In genomic region chr4:118274521-118274920, GRCm38 (mm10) we compare ENCODE assay signal across 13 mouse cellular contexts. TPM values are rescaled to one million over a fixed set of nuclear protein-coding genes. Genes with fewer than 3 reads are reported as not detected.
DNase-seq lines count a peak whose midpoint lies in the region; ATAC-seq lines count a peak whose summit lies in the region.
"Had no signal": no experiment of that assay in that cellular context is flagged by ENCODE, and none has a peak within 500 bp of the region (broad histone marks: within the 10 kb centered on the region; RNA-seq: fewer than 3 reads in every experiment).

No protein-coding gene starts in this region.

- no peaks in the 10 kb centered on the region for H3K27me3 ChIP-seq in liver, embryonic 11.5 days (replicated peaks; ENCODE audit: control insufficient read depth, insufficient read depth, low read length)
- H3K27me3 ChIP-seq in liver, embryonic 12.5 days (replicated peaks), result no peaks in the 10 kb centered on the region
- no peaks in the 10 kb centered on the region for H3K27me3 ChIP-seq in embryonic facial prominence, embryonic 15.5 days
- H3K27me3 ChIP-seq in intestine, embryonic 16.5 days (replicated peaks; ENCODE audit: control insufficient read depth, insufficient read depth, low read length), result no peaks in the 10 kb centered on the region
- H3K27me3 ChIP-seq in neural tube, embryonic 15.5 days (replicated peaks), result no peaks in the 10 kb centered on the region

- 76% methylated on average over 7 of the region's 7 CpGs for WGBS in liver, embryonic 11.5 days
- 62% methylated on average over 7 of the region's 7 CpGs for WGBS in liver, embryonic 12.5 days (ENCODE audit: insufficient replicate concordance)
- WGBS in embryonic facial prominence, embryonic 15.5 days, result 43% methylated on average over 7 of the region's 7 CpGs
- 55% methylated on average over 7 of the region's 7 CpGs for WGBS in intestine, embryonic 16.5 days
- WGBS in neural tube, embryonic 15.5 days, result 10% methylated on average over 7 of the region's 7 CpGs

- ATAC-seq in liver, embryonic 11.5 days (replicated peaks; ENCODE audit: low FRiP score), result no peak
- ATAC-seq in liver, embryonic 12.5 days, result no peak
- ATAC-seq in embryonic facial prominence, embryonic 15.5 days (ENCODE audit: insufficient number of reproducible peaks, low FRiP score, low TSS enrichment, low read depth), result no peak
- ATAC-seq in intestine, embryonic 16.5 days, result no peak
- ATAC-seq in neural tube, embryonic 15.5 days (ENCODE audit: low FRiP score), result no peak
- ATAC-seq: inflammation-experienced regulatory T-cells, adult 6 months had no signal

- no peak for DNase-seq in liver, embryonic 11.5 days (ENCODE audit: low spot score)
- DNase-seq in cerebellum, adult 18-20 months, result no peak
- DNase-seq in urinary bladder, postnatal 14 days (ENCODE audit: low spot score), result no peak
- no peak for DNase-seq in layer of hippocampus, adult 9-11 months
- DNase-seq: adrenal gland, postnatal 36 days; gastrocnemius, postnatal 10 days had no signal

- H3K9ac ChIP-seq in liver, embryonic 11.5 days (ENCODE audit: low read depth, low read length), result no peak overlapping the region
- no peak overlapping the region for H3K9ac ChIP-seq in liver, embryonic 12.5 days
- H3K9ac ChIP-seq in embryonic facial prominence, embryonic 15.5 days, result no peak overlapping the region
- peak overlapping the region; percentile 33; the same call in 1 of the 2 replicates for H3K9ac ChIP-seq in intestine, embryonic 16.5 days (ENCODE audit: low read depth, low read length)
- no peak overlapping the region for H3K9ac ChIP-seq in neural tube, embryonic 15.5 days (replicated peaks)

- H3K4me1 ChIP-seq in liver, embryonic 11.5 days (replicated peaks; ENCODE audit: control insufficient read depth, insufficient read depth, low read length), result peaks cover 44% of the 10 kb centered on the region
- peaks cover 51% of the 10 kb centered on the region for H3K4me1 ChIP-seq in liver, embryonic 12.5 days
- peaks cover 78% of the 10 kb centered on the region for H3K4me1 ChIP-seq in embryonic facial prominence, embryonic 15.5 days
- peaks cover 74% of the 10 kb centered on the region for H3K4me1 ChIP-seq in intestine, embryonic 16.5 days (ENCODE audit: control insufficient read depth, insufficient read depth, low read length)
- peaks cover 69% of the 10 kb centered on the region for H3K4me1 ChIP-seq in neural tube, embryonic 15.5 days

- H3K27ac ChIP-seq in liver, embryonic 11.5 days (ENCODE audit: low read depth, low read length), result peak overlapping the region; percentile 23
- H3K27ac ChIP-seq in liver, embryonic 12.5 days, result no peak overlapping the region
- peak overlapping the region; percentile 89 for H3K27ac ChIP-seq in embryonic facial prominence, embryonic 15.5 days (replicated peaks)
- peak overlapping the region; percentile 93 for H3K27ac ChIP-seq in intestine, embryonic 16.5 days (ENCODE audit: low read length)
- H3K27ac ChIP-seq in neural tube, embryonic 15.5 days (replicated peaks), result peak overlapping the region; percentile 63

- H3K36me3 ChIP-seq in liver, embryonic 11.5 days (ENCODE audit: control insufficient read depth, insufficient read depth, low read length), result peaks cover 9% of the 10 kb centered on the region; the same call in 1 of the 2 replicates
- peaks cover 19% of the 10 kb centered on the region for H3K36me3 ChIP-seq in liver, embryonic 12.5 days
- peaks cover 55% of the 10 kb centered on the region for H3K36me3 ChIP-seq in embryonic facial prominence, embryonic 15.5 days
- peaks cover 12% of the 10 kb centered on the region for H3K36me3 ChIP-seq in intestine, embryonic 16.5 days (ENCODE audit: control insufficient read depth, insufficient read depth, low read length)
- H3K36me3 ChIP-seq in neural tube, embryonic 15.5 days, result peaks cover 18% of the 10 kb centered on the region; the same call in 1 of the 2 replicates
- H3K36me3 ChIP-seq: G1E had no signal

- H3K4me2 ChIP-seq in liver, embryonic 11.5 days, result no peak overlapping the region
- H3K4me2 ChIP-seq in liver, embryonic 12.5 days, result no peak overlapping the region
- no peak overlapping the region for H3K4me2 ChIP-seq in embryonic facial prominence, embryonic 15.5 days (replicated peaks)
- H3K4me2 ChIP-seq in intestine, embryonic 16.5 days (ENCODE audit: low read depth, low read length), result no peak overlapping the region
- H3K4me2 ChIP-seq in neural tube, embryonic 15.5 days, result no peak overlapping the region

- no peak overlapping the region for H3K4me3 ChIP-seq in liver, embryonic 11.5 days (ENCODE audit: low read depth, low read length)
- no peak overlapping the region for H3K4me3 ChIP-seq in liver, embryonic 12.5 days
- no peak overlapping the region for H3K4me3 ChIP-seq in embryonic facial prominence, embryonic 15.5 days (replicated peaks)
- no peak overlapping the region for H3K4me3 ChIP-seq in intestine, embryonic 16.5 days (ENCODE audit: low read length)
- H3K4me3 ChIP-seq in neural tube, embryonic 15.5 days (replicated peaks), result no peak overlapping the region
- H3K4me3 ChIP-seq: myocyte had no signal

- no peaks in the 10 kb centered on the region; the same call in 1 of the 2 replicates for H3K9me3 ChIP-seq in liver, embryonic 11.5 days (ENCODE audit: control insufficient read depth, low read length)
- H3K9me3 ChIP-seq in liver, embryonic 12.5 days (replicated peaks), result no peaks in the 10 kb centered on the region
- H3K9me3 ChIP-seq in embryonic facial prominence, embryonic 15.5 days (replicated peaks), result no peaks in the 10 kb centered on the region
- no peaks in the 10 kb centered on the region for H3K9me3 ChIP-seq in intestine, embryonic 16.5 days (ENCODE audit: control insufficient read depth, low read length)
- H3K9me3 ChIP-seq in neural tube, embryonic 15.5 days (replicated peaks), result no peaks in the 10 kb centered on the region

RNA-seq across cellular contexts. Expression of gene Ptprf, which starts 16.7 kb away (rescaled TPM):
- 29.1 and 29.2 TPM in 2 replicates for polyA plus RNA-seq in liver, embryonic 11.5 days (2014; fragmentation: Nextera tagmentation; extraction: Ambion mirVana)
- polyA plus RNA-seq in liver, embryonic 12.5 days (2016; fragmentation: Nextera tagmentation; extraction: Ambion mirVana), result 18.1 and 19.3 TPM in 2 replicates
- polyA plus RNA-seq in embryonic facial prominence, embryonic 15.5 days (2015; fragmentation: Nextera tagmentation; extraction: Ambion mirVana), result 89.3 and 90.7 TPM in 2 replicates
- 45.8 and 54.8 TPM in 2 replicates for polyA plus RNA-seq in intestine, embryonic 16.5 days (2015; fragmentation: Nextera tagmentation; extraction: Ambion mirVana)
- 62.9 and 68.5 TPM in 2 replicates for polyA plus RNA-seq in neural tube, embryonic 15.5 days (2015; fragmentation: Nextera tagmentation; extraction: Ambion mirVana)
- polyA plus RNA-seq: G1E had no signal
